Mouse (Mus musculus) urinary bladder, postnatal 4 days (tissue): ENCODE measurements around the gene Sv2a.
A peak's percentile ranks its signal among the peaks of the same experiment; 100 is the strongest.

Experiments used
- DNase-seq, 2 experiments: peaks; one replicate each; pipeline ENCODE4 v3.0.0; 2021 to 2022; ENCODE audit warnings: low spot score in 2 of 2

The Sv2a gene

GRCm38 (mm10) chr3:96220765-96221639 lies 40.1 kb downstream of the Sv2a start, which contains the start of the genes Hist2h2ac and Hist2h2be:
Hist2h2ac (minus strand) TSS chr3:96220880.
Hist2h2be (plus strand) TSS chr3:96221119.
- peak; percentile 71 to 76 for DNase-seq

DNA sequence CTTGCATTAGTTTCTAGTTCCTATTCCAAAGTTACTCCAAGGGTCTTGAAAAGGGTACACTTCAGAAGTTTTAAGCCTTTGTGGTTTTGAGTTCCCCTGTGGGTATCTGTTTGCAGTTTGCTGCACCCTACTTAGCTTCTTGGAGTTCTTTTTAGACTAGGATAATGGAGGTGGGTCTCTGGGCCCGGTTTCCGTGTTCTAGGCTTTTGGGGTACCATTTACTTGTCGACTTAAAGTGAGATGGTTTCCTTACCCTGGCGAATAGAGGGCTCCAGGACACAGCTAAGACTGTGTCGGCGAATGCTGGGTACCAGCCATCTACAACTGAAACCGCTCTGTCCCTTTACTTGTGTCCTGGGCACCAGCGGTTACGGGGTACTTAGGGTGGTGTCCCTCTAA lies 40.7 kb downstream of the Sv2a start:
- DNase-seq: no peak

GRCm38 (mm10) chr3:96222774-96223173 lies 41.8 kb downstream of the Sv2a start:
- no peak for DNase-seq

DNA sequence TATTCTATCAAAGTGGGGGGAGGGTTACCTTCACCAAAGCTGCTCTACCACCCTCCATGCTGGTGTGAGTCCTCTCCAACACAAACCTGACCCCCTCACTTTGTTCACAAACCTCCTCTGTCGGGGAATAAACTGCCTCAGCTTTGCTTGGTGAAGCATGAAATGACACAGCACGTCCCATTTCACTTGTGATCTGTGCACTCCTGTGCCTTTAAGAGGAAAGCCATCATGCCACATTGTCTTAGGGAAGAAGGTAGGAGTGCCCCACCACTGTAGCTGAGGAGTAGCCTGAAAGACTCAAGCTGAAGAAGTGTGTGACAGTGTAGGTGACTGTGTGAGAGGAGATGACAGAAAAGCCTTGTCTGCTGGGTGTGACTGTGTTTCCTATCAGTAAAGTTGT lies 44.5 kb downstream of the Sv2a start:
- no peak for DNase-seq

- DNase-seq: no peak
Measured at GRCm38 (mm10) chr3:96226695-96227648, 46.0 kb downstream of the Sv2a start.

- no peak for DNase-seq
Measured at GRCm38 (mm10) chr3:96228828-96229227, 47.9 kb downstream of the Sv2a start.

DNA sequence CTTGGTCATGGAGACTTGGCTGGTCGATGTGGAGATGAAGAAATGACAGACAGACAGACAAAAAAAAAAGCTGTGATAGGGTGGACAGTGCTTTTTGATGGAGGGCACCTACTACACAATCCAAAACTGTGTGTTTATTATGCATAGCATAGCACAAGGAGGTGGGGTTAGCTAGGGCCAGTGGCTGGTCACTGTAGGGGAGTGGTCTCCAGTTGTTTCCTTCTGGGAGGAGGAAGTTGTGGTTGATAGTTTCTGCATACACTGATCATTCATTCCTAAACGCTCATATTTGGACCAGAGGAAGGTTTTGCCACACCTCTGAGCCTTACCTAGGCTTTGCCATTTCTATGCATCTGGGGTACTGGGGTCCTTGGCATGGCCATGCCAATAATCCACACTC lies 49.5 kb downstream of the Sv2a start:
- DNase-seq: no peak

- DNase-seq: no peak
Measured at GRCm38 (mm10) chr3:96230910-96231757, 50.2 kb downstream of the Sv2a start.

DNA sequence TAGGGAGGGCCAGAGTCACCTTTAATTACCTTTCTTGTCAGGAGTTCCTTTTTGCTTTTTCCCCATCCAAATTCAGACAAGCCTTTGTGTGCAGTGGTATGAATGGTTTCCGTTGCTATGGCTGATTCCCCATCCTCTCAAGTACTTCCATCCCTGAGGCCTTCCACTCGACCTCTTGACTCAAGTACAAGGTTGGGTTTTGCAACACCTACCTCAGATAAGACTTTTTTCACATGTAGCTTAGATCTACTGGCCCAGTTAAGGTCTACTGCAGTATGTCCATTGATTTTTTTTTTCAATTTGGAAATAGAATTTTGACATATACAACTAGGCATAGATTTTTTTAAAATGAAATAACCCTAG lies 50.8 kb downstream of the Sv2a start:
- DNase-seq: no peak

DNA sequence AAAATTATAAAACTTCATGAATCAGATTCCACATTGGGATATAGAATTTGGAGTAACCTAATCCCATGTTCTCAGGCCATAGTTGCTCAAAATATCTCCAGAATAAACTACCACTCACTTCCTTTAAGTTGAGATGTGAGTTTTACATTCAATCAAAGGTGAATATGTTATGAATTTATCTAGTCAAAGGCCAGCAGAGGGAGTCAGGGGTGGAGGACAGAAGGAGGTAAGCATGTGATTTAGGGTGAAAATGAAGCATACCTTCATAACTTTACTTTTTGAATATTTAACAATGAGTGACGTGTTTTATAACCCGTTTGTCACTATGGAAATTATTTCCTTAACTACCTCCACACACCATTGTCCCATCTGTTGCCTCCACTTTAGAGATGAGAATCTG lies 54.0 kb downstream of the Sv2a start:
- no peak for DNase-seq

DNA sequence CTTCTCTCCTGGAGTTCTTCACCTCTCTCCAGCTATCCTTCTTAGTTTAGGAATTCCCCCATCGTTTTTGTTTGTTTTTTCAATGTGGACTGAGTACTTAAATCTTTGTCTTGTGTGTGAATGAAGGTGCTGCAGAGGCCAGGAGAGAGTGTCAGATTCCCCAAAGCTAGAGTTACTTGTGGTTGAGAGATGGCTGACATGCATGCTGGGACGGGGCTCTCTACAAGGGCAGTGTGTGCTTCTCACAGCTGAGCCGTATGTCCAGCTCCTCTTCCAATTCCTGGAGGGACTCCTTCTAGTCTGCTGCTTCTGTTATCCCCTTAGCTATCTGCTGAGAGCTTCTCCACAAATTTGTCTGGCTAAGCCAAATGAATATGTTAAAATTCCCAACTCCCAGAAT lies 54.9 kb downstream of the Sv2a start:
- no peak for DNase-seq

- no peak for DNase-seq
Measured at GRCm38 (mm10) chr3:96236834-96237334, 55.9 kb downstream of the Sv2a start.

- no peak for DNase-seq
Measured at GRCm38 (mm10) chr3:96237335-96237903, 56.5 kb downstream of the Sv2a start.

- DNase-seq: no peak
Measured at GRCm38 (mm10) chr3:96237904-96238511, 57.1 kb downstream of the Sv2a start.

DNA sequence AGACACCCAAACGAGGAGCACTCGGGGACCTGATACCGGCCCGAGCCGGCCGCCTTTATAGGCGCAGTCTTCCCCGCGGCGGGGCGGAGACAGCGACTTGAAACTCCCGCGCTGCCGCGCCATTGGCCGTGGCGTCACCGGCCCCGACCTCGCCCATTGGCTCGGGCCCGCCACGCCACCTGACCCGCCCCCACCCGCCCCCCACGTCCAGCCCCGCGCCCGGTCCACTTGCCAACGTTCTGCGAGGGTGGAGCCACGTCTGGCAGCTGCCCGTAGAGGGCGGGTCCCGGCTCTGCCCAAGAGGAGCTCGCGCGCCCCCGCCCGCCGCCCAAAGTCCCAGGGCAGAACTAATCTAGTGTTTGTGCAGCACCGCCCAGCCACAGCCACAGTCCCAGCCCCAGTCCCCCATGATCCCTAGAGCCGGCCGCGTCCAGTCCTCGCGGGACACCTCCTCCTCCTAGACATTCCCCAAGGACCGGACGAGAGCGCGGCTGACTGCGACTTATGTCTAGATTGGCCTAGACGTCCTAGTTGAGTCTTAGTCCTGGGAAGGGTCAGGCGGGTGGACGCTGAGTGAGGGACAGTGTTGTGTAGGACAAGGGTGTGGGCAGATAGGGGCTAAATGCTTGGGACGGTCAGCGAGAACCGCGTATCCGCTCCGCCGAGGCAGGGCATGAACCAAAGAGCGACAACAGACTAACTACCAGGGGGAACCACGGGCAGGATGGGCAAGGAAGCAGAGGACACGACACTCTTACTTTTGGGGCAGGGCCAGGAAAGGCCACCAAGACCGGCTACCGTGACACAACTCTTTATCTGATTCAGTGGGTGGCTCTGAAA lies 58.2 kb downstream of the Sv2a start, which contains the start of gene Hist2h3c2:
Gene Hist2h3c2, minus strand, starts transcription at position 174 of the 840 bp plus-strand sequence.
- DNase-seq: peak in 1 of 2 experiments; percentile 69

DNA sequence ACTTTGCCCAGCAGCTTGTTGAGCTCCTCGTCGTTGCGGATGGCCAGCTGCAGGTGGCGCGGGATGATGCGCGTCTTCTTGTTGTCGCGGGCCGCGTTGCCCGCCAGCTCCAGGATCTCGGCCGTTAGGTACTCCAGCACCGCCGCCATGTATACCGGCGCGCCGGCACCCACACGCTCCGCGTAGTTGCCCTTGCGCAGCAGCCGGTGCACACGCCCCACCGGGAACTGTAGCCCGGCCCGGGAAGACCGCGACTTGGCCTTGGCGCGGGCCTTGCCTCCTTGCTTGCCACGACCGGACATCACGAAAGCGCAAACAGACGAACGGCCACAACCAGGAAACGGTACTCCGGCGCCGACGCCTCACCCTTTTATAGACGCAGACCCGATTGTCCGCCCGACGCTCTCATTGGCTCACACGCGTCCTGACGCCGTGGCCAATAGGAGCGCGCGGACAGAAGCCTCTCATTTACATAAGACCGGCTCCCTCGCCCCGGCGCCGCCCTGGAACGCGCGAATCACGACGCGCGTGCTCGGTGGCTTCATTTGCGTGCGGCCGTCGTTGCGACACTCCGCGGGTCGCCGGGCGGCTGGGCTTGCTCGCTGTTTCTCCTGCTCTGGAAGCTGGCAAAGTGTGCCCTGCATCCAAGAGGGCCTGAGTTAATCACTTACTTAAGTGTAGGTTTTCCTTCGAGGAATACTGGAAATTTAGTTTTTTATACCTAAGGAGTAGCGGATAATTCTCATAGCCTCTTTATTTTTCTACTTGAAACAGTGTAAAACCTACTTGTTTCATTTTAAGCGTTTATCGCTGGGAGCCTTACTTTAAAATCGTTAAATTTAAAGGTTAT lies 59.2 kb downstream of the Sv2a start, which contains the start of gene Hist2h2aa2:
Gene Hist2h2aa2, minus strand, starts transcription at position 328 of the 850 bp plus-strand sequence.
- DNase-seq: peak; percentile 92 to 95

GRCm38 (mm10) chr3:96240799-96241197 lies 59.8 kb downstream of the Sv2a start:
- no peak for DNase-seq

DNA sequence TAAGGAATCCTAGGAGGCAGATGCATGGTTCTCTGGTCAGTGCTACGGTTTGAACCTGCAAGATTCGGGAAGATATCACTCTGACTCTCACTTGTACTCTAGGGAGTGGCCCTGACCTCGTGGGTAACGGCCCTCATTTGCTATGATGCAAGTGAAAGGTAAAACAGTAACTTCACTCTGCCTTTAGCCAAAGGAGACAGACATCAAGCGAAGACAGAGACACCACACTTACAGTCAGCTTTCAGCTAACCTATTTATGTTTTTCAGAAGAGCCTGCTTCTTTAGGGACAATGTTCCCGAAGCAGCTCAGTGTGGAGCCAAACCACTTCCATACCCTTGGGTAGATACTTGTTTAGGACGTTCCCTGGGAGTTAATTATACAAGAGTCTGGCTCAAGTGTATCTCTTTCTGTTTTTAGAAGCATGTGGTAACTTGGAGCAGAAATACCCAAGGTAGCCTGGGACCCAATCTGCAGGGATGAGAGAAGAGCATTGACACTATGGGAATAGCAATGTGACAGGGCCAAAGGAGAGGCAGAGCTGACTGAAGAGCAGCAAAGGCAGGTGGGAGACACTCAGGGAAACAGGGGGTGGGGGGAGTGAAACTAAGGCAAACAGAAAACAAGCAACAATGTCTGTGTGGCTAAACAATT lies 63.1 kb downstream of the Sv2a start:
- DNase-seq: no peak
